Mouse (Mus musculus) embryonic fibroblast, embryonic 13.5 days (primary cell): ENCODE results near the gene Ndufb5. TPM values are rescaled to one million over a fixed set of nuclear protein-coding genes. Genes with fewer than 3 reads are reported as not detected.
A peak's percentile ranks its signal among the peaks of the same experiment; 100 is the strongest.

Experiments
- H3K27ac ChIP-seq: 2 replicates; pipeline ENCODE4 v1.5.1; 2012; ENCODE audit warnings: low read length, control low read depth, inconsistent platforms; ENCODE audit not compliant: insufficient read depth
- H3K4me1 ChIP-seq: 2 replicates; pipeline ENCODE4 v1.6.1; 2011; ENCODE audit warnings: low read length; ENCODE audit not compliant: control insufficient read depth, insufficient read depth
- H3K4me3 ChIP-seq: 2 replicates; pipeline ENCODE4 v1.5.1; 2011; ENCODE audit warnings: mild to moderate bottlenecking, control low read depth, low read length; ENCODE audit not compliant: insufficient read depth
- CTCF ChIP-seq: IDR thresholded peaks from 2 replicates; pipeline ENCODE4 v1.5.1; 2011; ENCODE audit warnings: mild to moderate bottlenecking, control low read depth, low read length, moderate library complexity, borderline replicate concordance; ENCODE audit not compliant: insufficient read depth
- POLR2A ChIP-seq: IDR thresholded peaks from 2 replicates; pipeline ENCODE4 v1.6.1; 2011; ENCODE audit warnings: low read depth, mild to moderate bottlenecking, control low read depth, low read length, moderate library complexity
- polyA plus RNA-seq: library from polyadenylated mRNA; stranded (reverse); fragments of >200 nt; gene quantifications from 2 replicates; pipeline ENCODE4 v1.2.4, GENCODE M21; 2011; ENCODE audit warnings: low read depth; ENCODE audit not compliant: missing spikeins, insufficient read length

Ndufb5 gene
- polyA plus RNA-seq, 1 experiment = 125 TPM

GRCm38 (mm10) chr3:32754384-32754915 lies 17.7 kb downstream of the Ndufb5 start:
- no peak overlapping the region for H3K27ac ChIP-seq
- TF ChIP-seq POLR2A (no peak), CTCF (no peak)
- H3K4me3 ChIP-seq = no peak overlapping the region
- no peaks in the 10 kb centered on the region for H3K4me1 ChIP-seq

GRCm38 (mm10) chr3:32759212-32759611 lies 22.4 kb downstream of the Ndufb5 start:
- no peak for TF ChIP-seq CTCF
- TF ChIP-seq POLR2A = no peak

GRCm38 (mm10) chr3:32762962-32763361 lies 26.2 kb downstream of the Ndufb5 start:
- Histone ChIP-seq H3K4me3 (no peak overlapping the region), H3K4me1 (no peaks in the 10 kb centered on the region), H3K27ac (no peak overlapping the region)
- no peak for TF ChIP-seq POLR2A
- TF ChIP-seq CTCF = no peak

More at GRCm38 (mm10) chr3:32759212-32759611, 22.4 kb downstream of the Ndufb5 start:
- no peak overlapping the region for H3K4me3 ChIP-seq
- no peaks in the 10 kb centered on the region for H3K4me1 ChIP-seq
- no peak overlapping the region for H3K27ac ChIP-seq

- H3K27ac ChIP-seq = no peak overlapping the region
- no peak overlapping the region for H3K4me3 ChIP-seq
- TF ChIP-seq CTCF (no peak), POLR2A (no peak)
- H3K4me1 ChIP-seq = no peaks in the 10 kb centered on the region
Measured at GRCm38 (mm10) chr3:32763902-32764301, 27.1 kb downstream of the Ndufb5 start.

- TF ChIP-seq CTCF (no peak), POLR2A (no peak)
- Histone ChIP-seq H3K27ac (0 out of 2 replicates have a peak overlapping the region, but pooled peaks have one; percentile 39), H3K4me3 (no peak overlapping the region), H3K4me1 (peaks cover 2% of the 10 kb centered on the region)
Measured at GRCm38 (mm10) chr3:32770781-32771180, 34.0 kb downstream of the Ndufb5 start.

Other genes with a start within 250 kb of the Ndufb5 start
- gene Kcnmb3, start 244.8 kb upstream of the Ndufb5 start, polyA plus RNA-seq = not detected in 2 replicates
- 60.1 and 62.1 TPM in 2 replicates for gene Zfp639, start 226.7 kb upstream of the Ndufb5 start, polyA plus RNA-seq
- 52.0 and 55.1 TPM in 2 replicates for gene Mfn1, start 207.5 kb upstream of the Ndufb5 start, polyA plus RNA-seq
- gene Gnb4, start 120.4 kb upstream of the Ndufb5 start, polyA plus RNA-seq = 31.7 and 44.8 TPM in 2 replicates
- gene Actl6a, start 30.7 kb upstream of the Ndufb5 start, polyA plus RNA-seq = 51.3 and 62.1 TPM in 2 replicates
- gene Mrpl47, start 615 bp downstream of the Ndufb5 start, polyA plus RNA-seq = 18.9 and 22.7 TPM in 2 replicates
- 6.5 and 8.9 TPM in 2 replicates for gene Usp13, start 80.6 kb downstream of the Ndufb5 start, polyA plus RNA-seq